Mouse (Mus musculus) stomach, embryonic 14.5 days (tissue): Measurements from ENCODE around the gene Ak2. TPM values are rescaled to one million over a fixed set of nuclear protein-coding genes. Genes with fewer than 3 reads are reported as not detected.

Experiments
- ATAC-seq: fragments of 200-750 bp; cut with Nextera tagmentation; 2 replicates; pipeline ENCODE4 v1.8.0; 2017; ENCODE audit warnings: low read depth, moderate TSS enrichment; ENCODE audit not compliant: insufficient number of reproducible peaks, insufficient read depth, low FRiP score
- H3K27ac ChIP-seq: fragments of 300-500 bp; sonication (generic); 2 replicates; pipeline ENCODE4 v1.5.1; 2014; ENCODE audit warnings: mild to moderate bottlenecking, low read length, moderate library complexity, mixed read lengths
- H3K27me3 ChIP-seq: fragments of 300-500 bp; sonication (generic); 2 replicates; pipeline ENCODE4 v1.6.1; 2014; ENCODE audit warnings: low read length, control low read depth, mixed read lengths; ENCODE audit not compliant: control insufficient read depth, insufficient read depth
- H3K36me3 ChIP-seq: fragments of 300-500 bp; sonication (generic); 2 replicates; pipeline ENCODE4 v1.6.1; 2014; ENCODE audit warnings: mild to moderate bottlenecking, control low read depth, low read length, moderate library complexity, mixed read lengths; ENCODE audit not compliant: control insufficient read depth, insufficient read depth
- H3K4me1 ChIP-seq: fragments of 300-500 bp; sonication (generic); 2 replicates; pipeline ENCODE4 v1.6.1; 2014; ENCODE audit warnings: low read length, control low read depth, mixed read lengths; ENCODE audit not compliant: control insufficient read depth, insufficient read depth
- H3K4me2 ChIP-seq: fragments of 300-500 bp; sonication (generic); replicated peaks from 2 replicates; pipeline ENCODE4 v1.6.1; 2014; ENCODE audit warnings: low read depth, low read length, control low read depth
- H3K4me3 ChIP-seq: fragments of 300-500 bp; sonication (generic); 2 replicates; pipeline ENCODE4 v1.5.1; 2014; ENCODE audit warnings: low read depth, low read length, control low read depth
- H3K9ac ChIP-seq: fragments of 300-500 bp; sonication (generic); replicated peaks from 2 replicates; pipeline ENCODE4 v1.6.1; 2014; ENCODE audit warnings: low read depth, mild to moderate bottlenecking, control low read depth, low read length, moderate library complexity, mixed read lengths
- H3K9me3 ChIP-seq: fragments of 300-500 bp; sonication (generic); 2 replicates; pipeline ENCODE4 v1.6.1; 2016; ENCODE audit warnings: low read depth, low read length, control low read depth; ENCODE audit not compliant: control insufficient read depth
- WGBS: fragments of 180-500 bp; shearing (Covaris S2); extraction: QIAGEN DNeasy Blood & Tissue Kit; methylation state at CpG from one replicate; pipeline ENCODE4 v1.1.7; 2014; 5-methylcytosine and 5-hydroxymethylcytosine counted together
- polyA plus RNA-seq: library from polyadenylated mRNA; unstranded; fragments of >200 nt; fragmentation: Nextera tagmentation; extraction: Ambion mirVana; gene quantifications from 2 replicates; pipeline ENCODE4 v1.2.1, GENCODE M21; 2014

Ak2 gene
- polyA plus RNA-seq, result 123 and 127 TPM in 2 replicates

GRCm38 (mm10) chr4:128991500-128992008 is at the start of gene Ak2:
Gene Ak2, plus strand, starts transcription at chr4:128991958.
- Histone ChIP-seq H3K27ac (no peak within 1 kb of the TSS), H3K9me3 (no peaks in the 10 kb centered on the region), H3K4me1 (peaks cover 17% of the 10 kb centered on the region), H3K36me3 (no peaks in the 10 kb centered on the region), H3K27me3 (no peaks in the 10 kb centered on the region), H3K4me3 (peak within 1 kb of the TSS; percentile 87; the same call in 1 of the 2 replicates), H3K4me2 (no peak within 1 kb of the TSS; the same call in 1 of the 2 replicates), H3K9ac (no peak within 1 kb of the TSS)
- WGBS, result 88% methylated on average over 9 of the region's 9 CpGs
- no peak for ATAC-seq

DNA sequence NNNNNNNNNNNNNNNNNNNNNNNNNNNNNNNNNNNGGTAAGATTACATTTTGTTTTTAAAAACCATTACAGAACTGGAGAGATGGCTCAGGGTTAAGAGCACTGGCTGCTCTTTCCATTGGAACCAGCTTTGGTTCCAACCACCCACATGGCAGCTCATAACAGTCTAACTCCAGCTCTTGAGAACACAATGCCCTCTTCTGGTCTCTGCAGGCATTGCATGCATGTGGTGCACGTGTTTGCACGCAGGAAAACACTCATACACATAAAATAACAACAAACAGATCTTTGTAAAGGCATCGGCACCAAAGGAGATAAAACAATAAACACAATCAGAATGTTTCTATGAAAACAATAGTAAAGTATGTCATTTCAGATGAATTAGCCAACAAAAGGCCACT is 49.4 kb upstream of the Ak2 start:
- Histone ChIP-seq H3K36me3 (no peaks in the 10 kb centered on the region), H3K4me1 (no peaks in the 10 kb centered on the region), H3K4me3 (no peak overlapping the region), H3K4me2 (no peak overlapping the region), H3K27me3 (no peaks in the 10 kb centered on the region), H3K27ac (no peak overlapping the region), H3K9me3 (no peaks in the 10 kb centered on the region), H3K9ac (no peak overlapping the region)
- 54% methylated on average over 3 of the region's 3 CpGs for WGBS
- ATAC-seq, result no peak

- WGBS, result 76% methylated on average over 9 of the region's 9 CpGs
- Histone ChIP-seq H3K4me3 (no peak overlapping the region), H3K4me2 (no peak overlapping the region), H3K9ac (no peak overlapping the region), H3K4me1 (no peaks in the 10 kb centered on the region), H3K36me3 (no peaks in the 10 kb centered on the region), H3K9me3 (no peaks in the 10 kb centered on the region), H3K27me3 (no peaks in the 10 kb centered on the region), H3K27ac (no peak overlapping the region)
- no peak for ATAC-seq
Measured at GRCm38 (mm10) chr4:128946736-128947135, 45.0 kb upstream of the Ak2 start.

- Histone ChIP-seq H3K4me2 (0 out of 2 replicates have a peak overlapping the region, but pooled peaks have one; percentile 22), H3K27me3 (no peaks in the 10 kb centered on the region), H3K27ac (no peak overlapping the region), H3K4me3 (no peak overlapping the region), H3K9ac (no peak overlapping the region), H3K9me3 (no peaks in the 10 kb centered on the region), H3K4me1 (no peaks in the 10 kb centered on the region), H3K36me3 (no peaks in the 10 kb centered on the region)
- WGBS, result 9% methylated on average over 18 of the region's 18 CpGs
- peak; percentile 47; the same call in 1 of the 2 replicates for ATAC-seq
Measured at GRCm38 (mm10) chr4:128947326-128947933, 44.3 kb upstream of the Ak2 start.

- Histone ChIP-seq H3K4me2 (no peak overlapping the region), H3K27me3 (no peaks in the 10 kb centered on the region), H3K9ac (no peak overlapping the region), H3K4me1 (no peaks in the 10 kb centered on the region), H3K27ac (no peak overlapping the region), H3K36me3 (no peaks in the 10 kb centered on the region), H3K9me3 (no peaks in the 10 kb centered on the region), H3K4me3 (no peak overlapping the region)
- 35% methylated on average over 6 of the region's 6 CpGs for WGBS
- ATAC-seq, result no peak
Measured at GRCm38 (mm10) chr4:128948137-128948674, 43.6 kb upstream of the Ak2 start.

GRCm38 (mm10) chr4:128949470-128950005 is 42.2 kb upstream of the Ak2 start:
- no peak overlapping the region for H3K9ac ChIP-seq
- no peaks in the 10 kb centered on the region for H3K9me3 ChIP-seq
- no peaks in the 10 kb centered on the region for H3K36me3 ChIP-seq
- H3K4me1 ChIP-seq, result no peaks in the 10 kb centered on the region
- no peaks in the 10 kb centered on the region for H3K27me3 ChIP-seq
- no peak overlapping the region for H3K4me3 ChIP-seq
- H3K4me2 ChIP-seq, result no peak overlapping the region
- H3K27ac ChIP-seq, result no peak overlapping the region
- 31% methylated on average over 15 of the region's 15 CpGs for WGBS
- ATAC-seq, result no peak

DNA sequence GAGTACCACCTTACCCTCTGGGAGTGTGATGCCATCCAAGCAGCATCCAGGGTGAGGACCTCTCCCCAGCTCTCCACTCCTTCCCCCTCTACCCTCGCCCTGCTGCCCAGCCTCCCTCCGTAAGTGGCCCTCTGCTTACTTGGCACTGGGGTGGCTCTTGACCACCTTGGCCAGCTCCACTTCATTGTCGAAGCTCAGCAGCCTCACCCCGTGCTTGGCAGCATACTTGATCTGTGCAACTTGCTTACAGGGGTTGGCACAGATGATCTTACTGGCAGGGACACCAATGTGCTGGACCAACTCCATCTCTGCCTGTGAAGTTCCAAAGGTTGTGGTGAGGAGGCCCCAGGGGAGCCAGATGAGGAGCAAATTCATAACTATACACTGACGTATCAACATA is 41.3 kb upstream of the Ak2 start:
- 85% methylated on average over 5 of the region's 5 CpGs for WGBS
- H3K4me2 ChIP-seq, result no peak overlapping the region

GRCm38 (mm10) chr4:128953851-128954250 is 37.9 kb upstream of the Ak2 start:
- ATAC-seq, result no peak
- no peak overlapping the region for H3K9ac ChIP-seq

More for the DNA sequence above, 41.3 kb upstream of the Ak2 start:
- H3K36me3 ChIP-seq, result no peaks in the 10 kb centered on the region
- H3K27me3 ChIP-seq, result no peaks in the 10 kb centered on the region
- no peak overlapping the region for H3K9ac ChIP-seq
- H3K27ac ChIP-seq, result no peak overlapping the region
- no peaks in the 10 kb centered on the region for H3K9me3 ChIP-seq
- H3K4me3 ChIP-seq, result no peak overlapping the region
- ATAC-seq, result no peak
- no peaks in the 10 kb centered on the region for H3K4me1 ChIP-seq

More at GRCm38 (mm10) chr4:128953851-128954250, 37.9 kb upstream of the Ak2 start:
- Histone ChIP-seq H3K27ac (no peak overlapping the region), H3K36me3 (no peaks in the 10 kb centered on the region), H3K4me2 (no peak overlapping the region), H3K9me3 (no peaks in the 10 kb centered on the region), H3K4me3 (no peak overlapping the region), H3K4me1 (0 out of 2 replicates have a peak, but pooled peaks cover 5% of the 10 kb centered on the region), H3K27me3 (no peaks in the 10 kb centered on the region)
- WGBS, result 85% methylated on average over 5 of the region's 5 CpGs
